Mouse (Mus musculus): ENCODE measurements at regions not wholly inside any gene's neighbourhood (a gene's known extent, or its start where the extent isn't known, plus 50 kb on each side); places are given as distances from the start of the nearest gene placed in this dataset.

- H3K4me3 ChIP-seq (replicated peaks), result no peak overlapping the region
- H3K4me1 ChIP-seq, result no peaks in the 10 kb centered on the region; the same call in 1 of the 2 replicates
- H3K9me3 ChIP-seq, result no peaks in the 10 kb centered on the region
- TF ChIP-seq FLI1 (IDR thresholded peaks at IDR 0.05; ENCODE audit: low read length) (no peak), GATA1 (IDR thresholded peaks at IDR 0.05; ENCODE audit: borderline replicate concordance, low read length) (no peak)
- no peaks in the 10 kb centered on the region for H3K36me3 ChIP-seq (replicated peaks; ENCODE audit: low read length)
- H3K27me3 ChIP-seq (replicated peaks), result no peaks in the 10 kb centered on the region
Measured at GRCm38 (mm10) chr6:103183355-103183754, 327.0 kb upstream of the Chl1 start.

GRCm38 (mm10) chr6:103196838-103197237 is 313.5 kb upstream of the Chl1 start:
- H3K9me3 ChIP-seq, result no peaks in the 10 kb centered on the region
- no peaks in the 10 kb centered on the region for H3K27me3 ChIP-seq (replicated peaks)
- H3K36me3 ChIP-seq (replicated peaks; ENCODE audit: low read length), result no peaks in the 10 kb centered on the region
- no peak for TF ChIP-seq FLI1 (IDR thresholded peaks at IDR 0.05; ENCODE audit: low read length)
- TF ChIP-seq GATA1 (IDR thresholded peaks at IDR 0.05; ENCODE audit: borderline replicate concordance, low read length), result no peak
- H3K4me1 ChIP-seq, result no peaks in the 10 kb centered on the region
- H3K4me3 ChIP-seq (replicated peaks), result no peak overlapping the region

- H3K4me1 ChIP-seq, result no peaks in the 10 kb centered on the region
- no peaks in the 10 kb centered on the region for H3K9me3 ChIP-seq
- no peak for TF ChIP-seq GATA1 (IDR thresholded peaks at IDR 0.05; ENCODE audit: borderline replicate concordance, low read length)
- no peak overlapping the region for H3K4me3 ChIP-seq (replicated peaks)
- H3K36me3 ChIP-seq (replicated peaks; ENCODE audit: low read length), result no peaks in the 10 kb centered on the region
- no peaks in the 10 kb centered on the region for H3K27me3 ChIP-seq (replicated peaks)
Measured at GRCm38 (mm10) chr6:103201605-103202004, 308.8 kb upstream of the Chl1 start.

- Histone ChIP-seq H3K36me3 (replicated peaks; ENCODE audit: low read length) (no peaks in the 10 kb centered on the region), H3K27me3 (replicated peaks) (no peaks in the 10 kb centered on the region), H3K4me1 (no peaks in the 10 kb centered on the region), H3K9me3 (no peaks in the 10 kb centered on the region), H3K4me3 (replicated peaks) (no peak overlapping the region)
- TF ChIP-seq GATA1 (IDR thresholded peaks at IDR 0.05; ENCODE audit: borderline replicate concordance, low read length) (no peak), FLI1 (IDR thresholded peaks at IDR 0.05; ENCODE audit: low read length) (no peak)
Measured at GRCm38 (mm10) chr6:103209202-103209601, 301.2 kb upstream of the Chl1 start.

GRCm38 (mm10) chr6:103213160-103213559 is 297.2 kb upstream of the Chl1 start:
- Histone ChIP-seq H3K4me1 (no peaks in the 10 kb centered on the region), H3K4me3 (replicated peaks) (no peak overlapping the region), H3K27me3 (replicated peaks) (no peaks in the 10 kb centered on the region), H3K36me3 (replicated peaks; ENCODE audit: low read length) (no peaks in the 10 kb centered on the region), H3K9me3 (no peaks in the 10 kb centered on the region)
- TF ChIP-seq GATA1 (IDR thresholded peaks at IDR 0.05; ENCODE audit: borderline replicate concordance, low read length) (no peak), FLI1 (IDR thresholded peaks at IDR 0.05; ENCODE audit: low read length) (no peak)

- H3K4me1 ChIP-seq, result no peaks in the 10 kb centered on the region
Measured at GRCm38 (mm10) chr6:103236896-103237295, 273.5 kb upstream of the Chl1 start.

GRCm38 (mm10) chr6:103268984-103269383 is 241.4 kb upstream of the Chl1 start:
- no peaks in the 10 kb centered on the region for H3K36me3 ChIP-seq (replicated peaks; ENCODE audit: low read length)
- no peak for TF ChIP-seq FLI1 (IDR thresholded peaks at IDR 0.05; ENCODE audit: low read length)
- TF ChIP-seq GATA1 (IDR thresholded peaks at IDR 0.05; ENCODE audit: borderline replicate concordance, low read length), result no peak
- H3K9me3 ChIP-seq, result no peaks in the 10 kb centered on the region
- H3K4me1 ChIP-seq, result no peaks in the 10 kb centered on the region
- no peak overlapping the region for H3K4me3 ChIP-seq (replicated peaks)
- peaks cover 2% of the 10 kb centered on the region for H3K27me3 ChIP-seq (replicated peaks)

More at GRCm38 (mm10) chr6:103236896-103237295, 273.5 kb upstream of the Chl1 start:
- H3K9me3 ChIP-seq, result no peaks in the 10 kb centered on the region
- no peaks in the 10 kb centered on the region for H3K36me3 ChIP-seq (replicated peaks; ENCODE audit: low read length)
- H3K27me3 ChIP-seq (replicated peaks), result no peaks in the 10 kb centered on the region
- no peak overlapping the region for H3K4me3 ChIP-seq (replicated peaks)
- TF ChIP-seq FLI1 (IDR thresholded peaks at IDR 0.05; ENCODE audit: low read length), result no peak

GRCm38 (mm10) chr6:103272216-103272615 is 238.2 kb upstream of the Chl1 start:
- Histone ChIP-seq H3K9me3 (no peaks in the 10 kb centered on the region), H3K4me3 (replicated peaks) (no peak overlapping the region), H3K36me3 (replicated peaks; ENCODE audit: low read length) (no peaks in the 10 kb centered on the region), H3K27me3 (replicated peaks) (peaks cover 2% of the 10 kb centered on the region), H3K4me1 (no peaks in the 10 kb centered on the region)
- TF ChIP-seq GATA1 (IDR thresholded peaks at IDR 0.05; ENCODE audit: borderline replicate concordance, low read length), result no peak
- no peak for TF ChIP-seq FLI1 (IDR thresholded peaks at IDR 0.05; ENCODE audit: low read length)

- Histone ChIP-seq H3K27me3 (replicated peaks) (peaks cover 2% of the 10 kb centered on the region), H3K36me3 (replicated peaks; ENCODE audit: low read length) (no peaks in the 10 kb centered on the region), H3K9me3 (no peaks in the 10 kb centered on the region), H3K4me3 (replicated peaks) (no peak overlapping the region), H3K4me1 (no peaks in the 10 kb centered on the region)
- TF ChIP-seq GATA1 (IDR thresholded peaks at IDR 0.05; ENCODE audit: borderline replicate concordance, low read length) (no peak), FLI1 (IDR thresholded peaks at IDR 0.05; ENCODE audit: low read length) (no peak)
Measured at GRCm38 (mm10) chr6:103275071-103275470, 235.3 kb upstream of the Chl1 start.

GRCm38 (mm10) chr6:103275476-103275875 is 234.9 kb upstream of the Chl1 start:
- Histone ChIP-seq H3K9me3 (no peaks in the 10 kb centered on the region), H3K4me1 (no peaks in the 10 kb centered on the region), H3K36me3 (replicated peaks; ENCODE audit: low read length) (no peaks in the 10 kb centered on the region), H3K27me3 (replicated peaks) (peaks cover 2% of the 10 kb centered on the region), H3K4me3 (replicated peaks) (no peak overlapping the region)
- TF ChIP-seq GATA1 (IDR thresholded peaks at IDR 0.05; ENCODE audit: borderline replicate concordance, low read length) (no peak), FLI1 (IDR thresholded peaks at IDR 0.05; ENCODE audit: low read length) (no peak)

- H3K9me3 ChIP-seq, result no peaks in the 10 kb centered on the region
- no peaks in the 10 kb centered on the region for H3K27me3 ChIP-seq (replicated peaks)
- H3K4me3 ChIP-seq (replicated peaks), result no peak overlapping the region
- H3K4me1 ChIP-seq, result no peaks in the 10 kb centered on the region
- no peak for TF ChIP-seq GATA1 (IDR thresholded peaks at IDR 0.05; ENCODE audit: borderline replicate concordance, low read length)
- TF ChIP-seq FLI1 (IDR thresholded peaks at IDR 0.05; ENCODE audit: low read length), result no peak
- H3K36me3 ChIP-seq (replicated peaks; ENCODE audit: low read length), result no peaks in the 10 kb centered on the region
Measured at GRCm38 (mm10) chr6:103296015-103296414, 214.4 kb upstream of the Chl1 start.
